Mouse (Mus musculus) lung, postnatal 0 days (tissue): ENCODE measurements around the gene Ccdc122. TPM values are rescaled to one million over a fixed set of nuclear protein-coding genes. Genes with fewer than 3 reads are reported as not detected.
"Not testable (repeated sequence)": the region's sequence is repeated elsewhere in the genome, so short reads cannot be mapped to it uniquely, and the experiment has no call there.

Source experiments
- ATAC-seq: fragments of 200-750 bp; cut with Nextera tagmentation; 2 replicates; pipeline ENCODE4 v1.8.0; 2017; ENCODE audit warnings: moderate library complexity
- DNase-seq: peaks from one replicate; pipeline ENCODE4 v3.0.0-alpha.2; 2016; ENCODE audit warnings: low spot score
- H3K27ac ChIP-seq: fragments of 300-500 bp; sonication (generic); 2 replicates; pipeline ENCODE4 v1.5.1; 2014; ENCODE audit warnings: antibody characterized with exemption, mild to moderate bottlenecking, low read length, mixed read lengths
- H3K27me3 ChIP-seq: fragments of 300-500 bp; sonication (generic); replicated peaks from 2 replicates; pipeline ENCODE4 v1.6.1; 2014; ENCODE audit warnings: low read length, mixed read lengths; ENCODE audit not compliant: insufficient read depth
- H3K36me3 ChIP-seq: fragments of 300-500 bp; sonication (generic); 2 replicates; pipeline ENCODE4 v1.6.1; 2014; ENCODE audit warnings: low read length, mixed read lengths; ENCODE audit not compliant: insufficient read depth
- H3K4me1 ChIP-seq: fragments of 300-500 bp; sonication (generic); 2 replicates; pipeline ENCODE4 v1.6.1; 2014; ENCODE audit warnings: antibody characterized with exemption, low read depth, low read length, mixed read lengths; ENCODE audit not compliant: insufficient read depth
- H3K4me2 ChIP-seq: fragments of 300-500 bp; sonication (generic); replicated peaks from 2 replicates; pipeline ENCODE4 v1.6.1; 2014; ENCODE audit warnings: low read depth, mild to moderate bottlenecking, low read length, moderate library complexity, mixed read lengths
- H3K4me3 ChIP-seq: fragments of 300-500 bp; sonication (generic); 2 replicates; pipeline ENCODE4 v1.5.1; 2014; ENCODE audit warnings: low read depth, low read length
- H3K9ac ChIP-seq: fragments of 300-500 bp; sonication (generic); replicated peaks from 2 replicates; pipeline ENCODE4 v1.6.1; 2014; ENCODE audit warnings: low read depth, mild to moderate bottlenecking
- H3K9me3 ChIP-seq: fragments of 300-500 bp; sonication (generic); 2 replicates; pipeline ENCODE4 v1.6.1; 2016; ENCODE audit warnings: low read length, mixed read lengths
- CTCF ChIP-seq: IDR thresholded peaks from 2 replicates; pipeline ENCODE4 v1.5.1; 2016; ENCODE audit warnings: antibody characterized with exemption, mild to moderate bottlenecking
- EP300 ChIP-seq: IDR thresholded peaks from 2 replicates; pipeline ENCODE4 v1.6.1; 2016; ENCODE audit warnings: antibody characterized with exemption, mild to moderate bottlenecking, control low read depth
- WGBS: fragments of 180-500 bp; shearing (Covaris S2); extraction: QIAGEN DNeasy Blood & Tissue Kit; methylation state at CpG from one replicate; pipeline ENCODE4 v1.1.7; 2014; 5-methylcytosine and 5-hydroxymethylcytosine counted together
- polyA plus RNA-seq: library from polyadenylated mRNA; unstranded; fragments of >200 nt; fragmentation: Nextera tagmentation; extraction: Ambion mirVana; gene quantifications from 2 replicates; pipeline ENCODE4 v1.2.1, GENCODE M21; 2015

Gene Ccdc122
- polyA plus RNA-seq, 1 experiment from 2014 or later = 8.2 TPM

- Histone ChIP-seq H3K4me2 (no peak overlapping the region), H3K27ac (no peak overlapping the region), H3K36me3 (no peaks in the 10 kb centered on the region), H3K4me1 (no peaks in the 10 kb centered on the region), H3K9ac (no peak overlapping the region), H3K9me3 (no peaks in the 10 kb centered on the region), H3K4me3 (no peak overlapping the region), H3K27me3 (no peaks in the 10 kb centered on the region)
- ATAC-seq = no peak
- no peak for DNase-seq
- 83% methylated on average over 5 of the region's 5 CpGs for WGBS
- TF ChIP-seq CTCF = no peak
- TF ChIP-seq EP300 = no peak
These were observed 44.7 kb downstream of the Ccdc122 start for GRCm38 (mm10) chr14:77081248-77081647.

- no peaks in the 10 kb centered on the region for H3K9me3 ChIP-seq
- no peak for ATAC-seq
- H3K27me3 ChIP-seq = no peaks in the 10 kb centered on the region
- H3K4me2 ChIP-seq = no peak overlapping the region
- no peaks in the 10 kb centered on the region for H3K36me3 ChIP-seq
- no peaks in the 10 kb centered on the region for H3K4me1 ChIP-seq
- H3K9ac ChIP-seq = no peak overlapping the region
- 58% methylated on average over 2 of the region's 2 CpGs for WGBS
- no peak overlapping the region for H3K27ac ChIP-seq
- TF ChIP-seq CTCF = no peak
- no peak for TF ChIP-seq EP300
- no peak for DNase-seq
- no peak overlapping the region for H3K4me3 ChIP-seq
These were observed 63.7 kb downstream of the Ccdc122 start for GRCm38 (mm10) chr14:77100285-77100684.

DNA sequence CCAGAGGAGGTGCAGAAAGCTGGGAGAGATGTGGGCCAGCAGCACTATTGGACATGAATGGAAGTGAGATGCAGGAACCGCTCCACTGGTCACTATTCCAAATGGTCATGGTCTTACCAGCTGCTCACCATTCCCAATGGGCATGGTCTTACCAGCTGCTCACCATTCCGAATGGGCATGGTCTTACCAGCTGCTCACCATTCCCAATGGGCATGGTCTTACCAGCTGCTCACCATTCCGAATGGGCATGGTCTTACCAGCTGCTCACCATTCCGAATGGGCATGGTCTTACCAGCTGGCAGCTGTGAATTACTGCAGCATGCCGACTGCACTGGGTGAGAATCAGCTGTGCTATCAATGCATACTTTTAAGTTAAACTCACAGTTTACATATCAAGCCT, 74.0 kb downstream of the Ccdc122 start:
- not testable (repeated sequence) for H3K9me3 ChIP-seq, H3K36me3 ChIP-seq, H3K9ac ChIP-seq, H3K27me3 ChIP-seq, H3K4me3 ChIP-seq, H3K4me2 ChIP-seq, DNase-seq, H3K27ac ChIP-seq, ATAC-seq, H3K4me1 ChIP-seq
- WGBS = 87% methylated on average over 5 of the region's 5 CpGs

GRCm38 (mm10) chr14:77130612-77131011, 94.0 kb downstream of the Ccdc122 start:
- Histone ChIP-seq H3K4me2 (no peak overlapping the region), H3K4me3 (no peak overlapping the region), H3K4me1 (no peaks in the 10 kb centered on the region), H3K9me3 (no peaks in the 10 kb centered on the region), H3K27me3 (no peaks in the 10 kb centered on the region), H3K27ac (no peak overlapping the region), H3K36me3 (no peaks in the 10 kb centered on the region), H3K9ac (no peak overlapping the region)
- no peak for ATAC-seq
- 88% methylated on average over 5 of the region's 5 CpGs for WGBS
- DNase-seq = no peak
- TF ChIP-seq CTCF = no peak
- TF ChIP-seq EP300 = no peak

GRCm38 (mm10) chr14:77136936-77137335, 100.4 kb downstream of the Ccdc122 start:
- ATAC-seq (no peak), DNase-seq (no peak)
- H3K27me3 ChIP-seq = no peaks in the 10 kb centered on the region
- H3K9ac ChIP-seq = no peak overlapping the region
- H3K4me1 ChIP-seq = no peaks in the 10 kb centered on the region
- H3K36me3 ChIP-seq = no peaks in the 10 kb centered on the region
- no peaks in the 10 kb centered on the region for H3K9me3 ChIP-seq
- no peak overlapping the region for H3K4me2 ChIP-seq
- H3K27ac ChIP-seq = no peak overlapping the region
- no peak overlapping the region for H3K4me3 ChIP-seq
- WGBS = 43% methylated on average over 6 of the region's 6 CpGs
- TF ChIP-seq EP300 (no peak), CTCF (no peak)

- 25% methylated on average over 16 of the region's 17 CpGs for WGBS
- ATAC-seq = peak; percentile 58
These were observed 105.0 kb downstream of the Ccdc122 start for GRCm38 (mm10) chr14:77141324-77142282.

More at GRCm38 (mm10) chr14:77141324-77142282, 105.0 kb downstream of the Ccdc122 start:
- Histone ChIP-seq H3K27ac (no peak overlapping the region), H3K4me1 (no peaks in the 10 kb centered on the region), H3K4me3 (no peak overlapping the region), H3K9ac (no peak overlapping the region), H3K27me3 (no peaks in the 10 kb centered on the region), H3K4me2 (no peak overlapping the region), H3K36me3 (no peaks in the 10 kb centered on the region), H3K9me3 (no peaks in the 10 kb centered on the region)
- TF ChIP-seq CTCF (peak; percentile 78), EP300 (no peak)
- peak; percentile 87 for DNase-seq
